Mouse (Mus musculus) lung, postnatal 10 days (tissue): ENCODE data around the gene Rarres2.

Experiments
- DNase-seq: peaks from one replicate; pipeline ENCODE4 v3.0.0; 2021

Rarres2 gene

DNA sequence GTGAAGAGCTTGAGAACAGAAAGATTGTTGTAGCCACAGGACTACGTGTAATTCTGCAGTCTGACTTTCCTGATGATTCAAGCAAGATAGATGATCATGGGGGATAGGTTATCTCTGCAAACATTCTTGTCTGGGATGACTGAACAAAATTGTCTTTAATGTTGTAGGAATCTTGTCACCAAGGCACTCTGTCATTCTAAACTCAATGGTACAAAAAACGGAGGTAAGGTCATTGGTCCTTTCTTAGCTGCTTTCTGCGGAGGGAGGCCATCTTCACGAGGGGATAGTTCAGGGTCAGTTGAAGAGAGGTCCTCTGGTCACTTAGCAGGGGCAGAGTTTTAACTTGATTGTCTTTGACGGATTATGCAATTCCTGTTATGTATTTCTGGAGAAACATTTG is 6.1 kb upstream of the Rarres2 start:
- no peak for DNase-seq

GRCm38 (mm10) chr6:48573981-48574380 is 1.4 kb upstream of the Rarres2 start:
- no peak for DNase-seq

GRCm38 (mm10) chr6:48573280-48573679 is 691 bp upstream of the Rarres2 start:
- peak; percentile 47 for DNase-seq

DNA sequence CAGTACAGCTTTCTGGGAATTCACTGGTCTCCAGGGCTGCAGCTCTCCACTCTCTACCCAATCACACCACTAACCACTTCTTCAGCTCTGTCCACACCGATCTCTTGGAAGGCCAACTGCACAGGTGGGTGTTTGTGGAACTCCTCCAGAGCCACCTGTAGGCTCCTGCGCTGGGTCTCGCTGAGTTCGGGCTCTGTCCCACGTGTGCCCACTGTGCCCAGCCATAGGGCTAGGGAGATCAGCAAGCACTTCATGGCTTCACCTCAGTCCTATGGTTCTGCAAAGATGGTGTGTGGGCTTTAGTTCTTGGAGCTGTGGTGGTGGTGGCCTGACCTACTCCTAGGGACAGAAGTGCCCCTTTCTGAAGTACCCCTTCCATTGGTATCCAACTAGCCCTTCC is 575 bp downstream of the Rarres2 start:
- DNase-seq = no peak

DNA sequence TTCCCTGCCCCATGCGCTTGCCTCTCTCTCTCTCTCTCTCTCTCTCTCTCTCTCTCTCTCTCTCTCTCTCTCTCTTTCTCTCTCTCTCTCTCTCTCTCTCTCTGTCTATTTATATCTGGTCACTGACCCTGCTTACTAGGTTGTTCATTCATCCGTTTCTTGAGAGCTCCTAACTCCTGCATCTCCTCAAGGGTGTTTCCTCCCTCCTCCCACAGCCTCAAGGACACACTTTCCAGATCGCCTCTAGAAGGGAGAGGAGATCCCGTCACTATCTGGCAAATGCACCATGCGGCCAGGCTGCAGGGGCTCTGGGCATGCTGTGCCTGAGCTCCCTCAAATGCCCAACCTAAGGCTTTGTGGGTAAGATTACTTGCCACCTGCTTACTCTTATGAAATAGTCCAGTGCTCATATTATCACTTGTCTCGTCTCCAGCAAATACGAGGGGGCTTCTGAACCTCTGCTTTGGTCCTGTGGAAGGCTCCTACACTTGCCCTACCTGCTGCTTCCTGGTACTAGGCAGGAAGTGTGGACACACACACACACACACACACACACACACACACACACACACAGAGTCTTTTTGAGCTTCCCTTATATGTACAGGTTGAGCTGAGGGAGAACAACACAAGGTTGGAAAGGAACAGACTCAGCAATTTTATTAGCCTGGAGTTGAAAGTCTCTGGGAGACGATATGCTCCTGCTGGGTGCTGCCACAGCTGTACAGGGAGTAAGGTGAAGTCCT is 3.4 kb downstream of the Rarres2 start:
- DNase-seq = no peak

DNA sequence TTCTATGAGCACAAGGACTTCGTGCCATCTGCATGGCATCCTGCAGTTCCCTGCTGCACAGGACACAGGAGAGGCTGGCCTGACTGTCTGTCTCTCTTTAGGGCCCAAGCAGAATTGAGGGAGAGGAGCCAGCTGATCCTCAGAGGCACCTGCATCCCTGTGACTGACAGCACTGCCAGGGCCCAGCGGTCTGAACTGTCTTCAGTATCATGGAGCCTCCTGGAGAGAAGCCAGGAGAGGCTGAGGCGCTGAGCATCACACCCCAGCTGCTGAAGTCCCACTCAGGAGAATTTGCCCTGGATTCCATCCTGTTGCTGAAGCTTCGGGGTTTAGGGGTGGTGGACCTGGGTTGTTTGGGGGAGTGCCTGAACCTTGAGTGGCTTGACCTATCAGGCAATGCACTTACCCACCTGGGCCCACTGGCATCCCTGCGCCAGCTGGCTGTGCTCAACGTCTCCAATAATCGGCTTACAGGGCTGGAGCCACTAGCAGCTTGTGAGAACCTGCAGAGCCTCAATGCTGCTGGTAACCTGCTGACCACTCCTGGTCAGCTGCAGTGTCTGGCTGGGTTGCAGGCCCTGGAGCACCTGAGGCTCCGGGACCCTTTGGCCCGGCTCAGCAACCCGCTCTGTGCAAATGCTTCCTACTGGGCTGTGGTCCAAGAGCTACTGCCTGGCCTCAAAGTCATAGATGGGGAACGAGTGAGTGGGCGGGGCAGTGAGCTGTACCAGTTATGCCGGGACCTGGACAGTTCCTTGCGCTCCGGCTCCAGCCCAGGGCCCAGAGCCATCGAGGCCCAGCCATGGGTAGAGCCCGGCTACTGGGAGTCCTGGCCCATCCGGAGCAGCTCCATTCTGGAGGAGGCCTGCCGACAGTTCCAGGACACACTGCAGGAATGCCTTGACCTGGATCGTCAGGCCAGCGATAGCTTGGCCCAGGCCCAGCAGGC is 4.3 kb downstream of the Rarres2 start:
- DNase-seq = peak; percentile 68

DNA sequence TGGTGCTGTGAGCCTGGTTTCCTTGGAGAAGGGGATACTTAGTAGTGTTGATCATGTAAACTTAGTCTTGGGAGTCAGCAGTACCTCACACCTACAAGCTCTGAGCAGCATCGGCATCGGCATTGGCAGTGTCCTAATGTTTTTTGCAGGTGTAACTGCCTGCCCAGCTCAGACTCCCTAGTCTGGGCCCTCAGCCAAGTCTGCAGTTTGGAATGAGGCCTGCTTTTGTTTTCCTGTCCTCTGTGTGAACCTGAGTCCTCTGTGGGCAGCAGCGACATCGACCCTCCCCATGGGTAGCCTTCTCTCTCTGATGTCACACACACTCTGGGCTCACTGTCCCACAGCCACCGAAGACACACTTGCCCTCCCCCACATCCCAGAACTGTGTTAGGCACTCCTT is 6.3 kb downstream of the Rarres2 start:
- peak; percentile 73 for DNase-seq

- no peak for DNase-seq
These were observed 6.8 kb downstream of the Rarres2 start for GRCm38 (mm10) chr6:48565693-48566310.

DNA sequence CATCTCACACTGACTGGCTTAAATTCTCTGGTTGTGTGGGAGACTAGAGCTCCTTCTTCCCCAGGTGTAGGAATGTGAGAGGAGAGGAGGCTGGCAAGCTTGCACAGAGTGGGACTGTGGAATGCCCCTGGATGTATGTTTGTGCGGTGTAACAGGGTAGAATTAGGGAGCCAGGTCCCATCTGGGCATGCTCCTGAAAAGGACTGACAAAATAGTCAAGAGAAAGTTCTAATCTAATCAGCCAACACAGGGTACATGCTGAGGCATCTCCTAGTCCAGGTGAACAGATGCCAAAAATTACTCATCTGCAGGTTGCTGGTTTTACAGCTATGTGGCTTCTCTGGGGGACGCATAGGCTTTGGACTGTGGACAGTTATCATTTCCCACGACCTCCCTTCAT is 16.6 kb downstream of the Rarres2 start:
- no peak for DNase-seq

- peak; percentile 82 for DNase-seq
These were observed 17.3 kb downstream of the Rarres2 start for GRCm38 (mm10) chr6:48555104-48555890.

DNA sequence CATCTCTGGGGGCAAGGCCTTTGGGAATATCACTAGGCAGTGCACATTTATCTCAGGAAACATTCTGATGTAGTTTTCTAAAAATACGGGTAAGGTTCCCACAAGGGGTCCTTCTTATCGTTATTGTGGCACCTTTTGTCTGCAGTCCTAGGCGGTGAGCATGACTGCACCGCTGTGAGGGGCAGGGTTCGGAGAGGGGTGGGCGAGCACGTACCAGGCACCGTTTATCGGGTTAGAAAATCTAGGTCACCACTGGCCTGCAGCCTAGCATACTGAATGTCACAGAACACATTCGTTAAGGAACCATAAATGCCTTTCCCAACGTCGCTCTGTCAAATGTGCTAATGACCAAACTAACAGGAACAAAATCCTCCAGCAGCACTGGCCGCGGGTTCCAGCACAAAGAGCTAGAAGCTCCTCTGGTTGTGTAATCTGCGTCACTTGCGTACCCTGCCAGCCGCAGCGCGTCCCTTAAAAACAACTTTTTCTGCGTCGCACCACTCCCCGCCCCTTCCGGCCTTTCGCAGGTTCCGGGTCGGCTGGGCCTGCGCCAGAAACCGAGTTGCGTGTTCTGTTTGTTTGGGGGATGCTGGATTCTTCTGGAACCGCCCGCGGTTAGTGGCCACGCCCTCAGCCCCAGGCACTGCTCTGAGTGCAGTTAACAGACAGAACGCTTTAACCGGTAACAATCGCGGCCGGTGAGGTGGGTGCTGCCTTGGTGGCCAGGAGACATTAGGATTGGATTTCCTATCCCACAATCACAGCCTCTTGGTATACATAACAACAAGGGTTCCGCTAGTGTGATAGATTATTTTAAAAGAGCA is 18.1 kb downstream of the Rarres2 start, which contains the start of gene Lrrc61:
Lrrc61 (plus strand) TSS at position 517 of the 824 bp plus-strand sequence.
- DNase-seq = peak; percentile 100

- DNase-seq = no peak
These were observed 18.8 kb downstream of the Rarres2 start for GRCm38 (mm10) chr6:48553819-48554218.

DNA sequence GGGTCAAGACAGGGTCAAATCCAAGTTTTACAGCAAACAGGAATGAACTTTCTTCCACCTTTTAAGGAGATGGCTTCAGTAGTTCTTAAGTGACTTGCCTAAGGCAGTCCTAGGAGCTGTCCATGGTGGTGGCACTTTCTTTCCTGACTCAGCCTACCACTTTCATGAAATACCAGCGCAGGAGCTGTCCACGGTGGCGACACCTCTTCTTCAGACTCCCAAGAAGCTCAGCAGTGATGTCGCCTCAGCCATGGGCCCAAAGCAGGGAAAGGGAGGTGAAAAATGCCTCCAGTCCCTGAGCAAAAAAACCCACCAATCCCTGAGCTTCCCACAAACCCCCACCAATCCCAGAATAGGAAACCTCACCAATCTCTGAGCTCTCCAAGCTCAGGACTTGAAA is 19.7 kb downstream of the Rarres2 start:
- DNase-seq = peak; percentile 37

DNA sequence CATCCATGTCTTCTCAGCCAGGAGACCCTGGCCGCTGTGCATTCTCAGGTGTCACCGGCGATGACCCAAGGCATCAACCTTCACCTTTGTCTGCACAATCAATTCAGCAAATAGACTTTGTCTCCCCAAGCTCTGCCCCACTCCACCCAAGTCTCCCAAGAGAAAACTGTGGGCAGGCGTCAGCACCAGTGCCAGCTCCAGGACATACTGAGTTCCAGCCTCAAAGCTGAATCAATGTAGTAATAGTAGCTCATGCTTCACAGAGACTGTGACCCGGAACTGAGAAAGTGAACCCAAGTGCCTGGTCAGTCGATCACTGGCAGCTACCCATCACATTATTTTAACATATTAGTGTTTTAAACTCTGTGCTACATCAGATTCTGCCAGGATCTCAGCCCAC is 24.3 kb downstream of the Rarres2 start:
- DNase-seq = no peak

DNA sequence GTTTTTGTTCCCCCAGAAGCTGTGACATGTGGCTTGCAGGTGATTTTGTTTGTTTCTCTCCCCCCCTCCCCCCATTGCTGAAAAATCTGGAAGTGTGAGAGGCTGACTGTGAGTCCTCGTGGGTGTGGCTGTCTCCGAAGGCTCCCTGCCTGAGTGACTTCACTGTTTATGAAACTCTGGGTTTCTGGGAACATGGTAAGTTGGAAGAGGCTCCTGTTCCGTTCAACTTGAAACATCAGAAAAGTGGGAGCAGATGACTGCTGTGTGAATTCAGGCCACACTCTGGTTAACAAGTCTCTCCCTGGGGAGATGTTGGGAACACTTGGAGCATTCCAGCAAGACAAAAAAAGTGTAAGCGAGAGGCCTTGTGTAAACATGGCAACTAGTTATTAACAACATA is 25.7 kb downstream of the Rarres2 start:
- peak; percentile 71 for DNase-seq

DNA sequence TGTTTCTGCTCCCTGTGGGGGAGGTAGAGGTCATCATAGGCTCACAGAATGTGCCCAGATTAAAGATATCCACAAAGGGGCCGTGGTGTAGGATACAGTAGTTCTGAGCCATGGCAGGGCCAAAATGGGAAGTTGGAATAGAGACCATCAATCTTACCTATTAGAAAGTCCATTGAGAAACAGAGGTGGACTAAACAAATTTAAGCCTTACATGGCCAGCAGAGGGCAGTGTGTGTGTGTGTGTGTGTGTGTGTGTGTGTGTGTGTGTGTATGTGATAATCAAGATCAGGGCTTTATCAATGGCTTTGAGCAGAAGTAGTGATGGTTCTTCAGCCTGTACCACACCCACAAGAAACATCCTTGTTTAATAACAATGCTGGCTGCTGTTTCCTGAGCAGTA is 26.3 kb downstream of the Rarres2 start:
- DNase-seq = peak; percentile 69

DNA sequence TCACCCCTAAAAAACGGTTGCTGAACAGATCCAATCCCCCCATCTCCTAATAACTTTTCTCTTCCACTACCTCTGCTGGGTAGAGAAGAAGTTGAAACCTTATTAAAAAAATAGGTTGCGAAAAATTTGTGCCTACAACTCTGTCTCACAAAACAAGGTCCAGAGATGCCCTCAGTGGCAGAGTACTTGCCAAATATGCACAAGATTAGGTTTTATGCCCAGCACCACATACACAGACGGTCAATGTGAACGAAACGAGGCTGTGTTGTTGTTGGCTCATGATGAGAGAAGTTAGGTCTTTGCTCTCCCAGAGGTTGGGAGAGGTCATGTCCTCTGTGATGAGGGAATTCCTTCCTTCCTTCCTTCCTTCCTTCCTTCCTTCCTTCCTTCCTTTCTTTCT is 27.3 kb downstream of the Rarres2 start:
- DNase-seq = no peak

- DNase-seq = no peak
These were observed 30.0 kb downstream of the Rarres2 start for GRCm38 (mm10) chr6:48542631-48543030.

DNA sequence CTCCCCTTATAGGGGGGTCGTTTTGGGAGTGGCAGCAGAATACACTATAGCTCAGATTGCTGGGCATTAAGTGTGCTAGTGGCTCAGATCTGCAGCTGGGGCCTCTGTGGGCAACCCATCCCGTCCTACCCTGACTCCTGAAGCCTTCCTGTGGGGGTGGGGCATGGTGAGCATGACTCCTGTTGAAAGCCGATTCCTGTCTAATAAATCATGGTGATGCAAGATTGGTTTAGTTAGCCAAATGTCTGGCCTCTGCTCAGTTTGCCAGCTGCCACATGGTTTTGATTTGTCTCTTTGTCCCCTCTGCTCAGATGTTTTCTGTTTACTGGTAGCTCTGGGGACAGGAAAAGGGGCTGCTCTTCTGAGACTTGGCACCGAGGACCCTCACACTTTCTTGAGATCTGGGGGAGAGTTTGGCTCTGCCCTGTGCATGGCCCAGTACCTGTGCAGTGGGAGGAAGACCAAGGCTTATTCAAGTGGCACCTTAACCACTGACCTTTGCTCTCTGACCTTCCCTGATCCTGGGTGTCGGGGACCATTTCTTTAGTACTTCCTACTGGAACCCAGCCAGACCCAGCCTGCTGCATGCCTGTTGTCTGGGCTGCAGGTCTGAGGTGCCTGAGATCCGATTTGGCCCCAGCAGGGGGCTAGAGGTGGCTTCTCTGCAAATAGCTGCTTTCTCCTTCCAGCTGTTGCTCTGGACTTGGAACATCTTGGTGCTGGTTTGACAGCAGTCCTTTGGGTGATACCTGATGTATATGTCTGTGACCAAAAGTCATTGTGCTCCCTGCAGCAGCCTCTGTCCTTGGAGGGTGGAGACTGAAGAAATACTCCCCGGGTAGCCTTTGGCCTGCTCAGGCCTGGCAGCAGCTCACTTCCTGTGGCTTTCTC is 30.8 kb downstream of the Rarres2 start:
- DNase-seq = peak; percentile 67

- no peak for DNase-seq
These were observed 31.9 kb downstream of the Rarres2 start for GRCm38 (mm10) chr6:48540721-48541120.

DNA sequence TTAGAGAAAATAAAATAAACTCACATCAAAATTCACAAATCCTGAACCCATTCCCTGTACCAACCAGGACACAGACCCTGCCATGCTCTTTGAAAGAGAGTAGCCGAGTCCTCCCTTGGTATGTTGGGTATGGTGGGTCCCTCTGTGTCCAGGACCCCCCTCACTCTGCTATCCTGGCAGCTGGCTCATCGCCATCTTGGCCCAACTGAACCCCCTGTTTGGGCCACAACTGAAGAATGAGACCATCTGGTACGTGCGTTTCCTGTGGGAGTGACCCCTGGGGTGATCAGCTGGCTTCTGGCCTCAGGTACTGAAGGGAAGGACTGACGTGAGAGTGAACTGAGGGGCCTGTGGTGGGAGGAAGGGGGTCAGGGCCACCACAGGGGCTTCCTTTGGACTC is 32.7 kb downstream of the Rarres2 start:
- no peak for DNase-seq
